Mouse (Mus musculus) E14TG2a.4 (cell line): ENCODE measurements around the gene Ada.

Source experiments
- CTCF ChIP-seq: conservative IDR thresholded peaks from 2 replicates; pipeline ENCODE4 v1.5.1; 2014; ENCODE audit warnings: low read length
- NANOG ChIP-seq: IDR thresholded peaks from 2 replicates; pipeline ENCODE4 v1.6.1; 2014; ENCODE audit warnings: borderline replicate concordance, low read length, mixed read lengths
- POU5F1 ChIP-seq: IDR thresholded peaks from 2 replicates; pipeline ENCODE4 v1.6.1; 2014; ENCODE audit warnings: low read length, borderline replicate concordance

DNA sequence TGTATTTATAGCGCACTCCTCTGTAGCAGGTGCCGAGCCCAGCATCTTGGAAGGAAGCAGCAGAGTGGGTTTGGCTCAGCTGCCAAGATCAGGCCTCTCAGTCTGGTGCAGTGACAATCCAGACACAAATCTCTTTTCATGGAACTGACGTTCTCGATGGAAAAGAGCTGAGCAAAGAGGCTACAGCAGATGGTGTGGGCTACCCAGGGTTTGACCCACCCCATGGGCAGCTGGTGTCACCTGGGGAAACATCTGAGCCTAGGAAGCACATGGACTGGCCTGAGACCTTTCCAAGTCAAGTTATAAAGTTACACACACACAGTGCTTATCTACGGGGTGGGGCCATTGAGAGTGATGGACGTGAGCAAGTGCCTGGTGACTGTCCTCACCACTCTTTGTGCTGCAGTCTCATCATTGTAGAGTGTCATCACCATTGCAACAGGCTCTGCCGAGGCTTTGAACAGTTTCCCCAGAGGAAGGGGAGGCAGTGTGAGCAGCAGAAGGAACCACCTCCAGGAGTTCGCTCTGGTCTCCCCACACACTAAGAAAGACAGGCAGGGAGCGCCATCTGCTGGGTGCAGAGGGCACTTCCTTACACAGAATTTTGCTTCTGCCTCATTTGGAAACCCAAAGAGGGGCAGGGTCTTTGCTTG, 31.0 kb downstream of the Ada start:
- TF ChIP-seq CTCF (peak; percentile 71), NANOG (no peak), POU5F1 (no peak)
